Mouse (Mus musculus): ENCODE results near the gene Dffb. TPM values are rescaled to one million over a fixed set of nuclear protein-coding genes. Genes with fewer than 3 reads are reported as not detected.
"Not testable (repeated sequence)": the region's sequence is repeated elsewhere in the genome, so short reads cannot be mapped to it uniquely, and the experiment has no call there.

Dffb gene
- polyA plus RNA-seq, 1 experiment from 2014 or later, result 9.6 TPM

GRCm38 (mm10) chr4:153922090-153922489 is 52.8 kb downstream of the Dffb start:
- not testable (repeated sequence) for H3K9me3 ChIP-seq (ENCODE audit: control insufficient read depth, low read length); H3K27ac ChIP-seq (ENCODE audit: low read depth, low read length); H3K4me1 ChIP-seq (ENCODE audit: control insufficient read depth, insufficient read depth, low read depth, low read length); H3K36me3 ChIP-seq (ENCODE audit: control insufficient read depth, insufficient read depth, low read length); H3K9ac ChIP-seq (ENCODE audit: low read depth, low read length); H3K27me3 ChIP-seq (replicated peaks; ENCODE audit: control insufficient read depth, insufficient read depth, low read length); H3K4me3 ChIP-seq (ENCODE audit: low read length); H3K4me2 ChIP-seq (ENCODE audit: low read length); ATAC-seq
- 27% methylated on average over 4 of the region's 4 CpGs for WGBS

- ATAC-seq, result no peak
- no peak overlapping the region for H3K27ac ChIP-seq (ENCODE audit: low read depth, low read length)
- 55% methylated on average over 9 of the region's 9 CpGs for WGBS
Measured at GRCm38 (mm10) chr4:153920517-153921233, 54.3 kb downstream of the Dffb start.

DNA sequence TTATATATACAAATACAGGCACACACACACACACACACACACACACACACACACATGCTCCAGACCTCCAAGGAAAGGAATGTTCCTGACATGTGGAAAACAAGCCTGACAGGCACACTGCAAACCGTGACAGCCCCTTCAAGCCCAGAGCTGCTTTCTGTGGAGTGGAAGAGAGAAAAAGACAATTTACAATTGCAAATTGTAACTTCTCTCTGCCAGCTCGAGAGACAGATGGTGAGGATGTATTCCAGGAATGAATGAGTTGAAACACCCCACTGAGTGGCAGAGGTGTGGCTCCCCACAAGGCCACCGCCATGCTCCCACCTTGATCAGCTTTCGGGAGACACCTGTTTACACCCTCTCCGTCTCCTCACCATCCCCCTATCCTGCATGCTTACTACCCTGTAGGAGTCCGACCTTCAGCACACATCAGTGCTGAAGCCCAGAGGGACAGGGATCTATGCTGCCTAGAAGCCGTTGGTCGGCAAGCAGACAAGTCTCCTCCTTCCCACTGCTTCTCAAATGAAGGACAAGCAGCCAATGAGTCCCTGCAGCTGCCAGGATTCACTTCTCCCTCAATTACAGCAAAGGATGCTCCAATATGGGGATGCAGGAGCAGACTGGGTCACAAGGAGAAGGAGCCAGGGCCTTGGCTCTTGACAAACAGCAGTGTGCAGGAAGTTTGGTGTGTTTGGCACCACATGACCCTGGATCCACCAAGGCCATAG is 57.0 kb downstream of the Dffb start:
- no peaks in the 10 kb centered on the region; the same call in 1 of the 2 replicates for H3K4me1 ChIP-seq (ENCODE audit: control insufficient read depth, insufficient read depth, low read depth, low read length)
- no peak for ATAC-seq
- no peaks in the 10 kb centered on the region for H3K27me3 ChIP-seq (replicated peaks; ENCODE audit: control insufficient read depth, insufficient read depth, low read length)
- no peak overlapping the region for H3K4me2 ChIP-seq (ENCODE audit: low read length)
- no peak overlapping the region for H3K4me3 ChIP-seq (ENCODE audit: low read length)
- 47% methylated on average over 8 of the region's 8 CpGs for WGBS
- no peak overlapping the region for H3K9ac ChIP-seq (ENCODE audit: low read depth, low read length)
- no peaks in the 10 kb centered on the region for H3K36me3 ChIP-seq (ENCODE audit: control insufficient read depth, insufficient read depth, low read length)
- H3K9me3 ChIP-seq (ENCODE audit: control insufficient read depth, low read length), result no peaks in the 10 kb centered on the region
- 0 out of 2 replicates have a peak overlapping the region, but pooled peaks have one; percentile 2 for H3K27ac ChIP-seq (ENCODE audit: low read depth, low read length)

More at GRCm38 (mm10) chr4:153920517-153921233, 54.3 kb downstream of the Dffb start:
- no peaks in the 10 kb centered on the region for H3K36me3 ChIP-seq (ENCODE audit: control insufficient read depth, insufficient read depth, low read length)
- H3K4me3 ChIP-seq (ENCODE audit: low read length), result no peak overlapping the region
- no peaks in the 10 kb centered on the region; the same call in 1 of the 2 replicates for H3K4me1 ChIP-seq (ENCODE audit: control insufficient read depth, insufficient read depth, low read depth, low read length)
- no peaks in the 10 kb centered on the region for H3K9me3 ChIP-seq (ENCODE audit: control insufficient read depth, low read length)
- no peak overlapping the region for H3K4me2 ChIP-seq (ENCODE audit: low read length)
- H3K9ac ChIP-seq (ENCODE audit: low read depth, low read length), result no peak overlapping the region
- no peaks in the 10 kb centered on the region for H3K27me3 ChIP-seq (replicated peaks; ENCODE audit: control insufficient read depth, insufficient read depth, low read length)

Other genes with a start within 250 kb of the Dffb start
- 53.5 and 55.5 TPM in 2 replicates for gene A430005L14Rik, start 17.9 kb downstream of the Dffb start, polyA plus RNA-seq (2015; fragmentation: Nextera tagmentation; extraction: Ambion mirVana)
- 16.5 and 17.1 TPM in 2 replicates for gene Cep104, start 68 bp upstream of the Dffb start, polyA plus RNA-seq (2015; fragmentation: Nextera tagmentation; extraction: Ambion mirVana)
- gene Lrrc47, start 36.6 kb upstream of the Dffb start, polyA plus RNA-seq (2015; fragmentation: Nextera tagmentation; extraction: Ambion mirVana), result 12.8 and 15.8 TPM in 2 replicates
- 13.9 and 14.9 TPM in 2 replicates for gene Smim1, start 51.1 kb upstream of the Dffb start, polyA plus RNA-seq (2015; fragmentation: Nextera tagmentation; extraction: Ambion mirVana)
- not detected in 2 replicates for gene Ccdc27, start 67.6 kb upstream of the Dffb start, polyA plus RNA-seq (2015; fragmentation: Nextera tagmentation; extraction: Ambion mirVana)
- gene Trp73, start 165.1 kb upstream of the Dffb start, polyA plus RNA-seq (2015; fragmentation: Nextera tagmentation; extraction: Ambion mirVana), result 0.84 and 1.3 TPM in 2 replicates
- 45.2 and 45.4 TPM in 2 replicates for gene Wrap73, start 167.2 kb upstream of the Dffb start, polyA plus RNA-seq (2015; fragmentation: Nextera tagmentation; extraction: Ambion mirVana)
- gene Tprgl, start 185.5 kb upstream of the Dffb start, polyA plus RNA-seq (2015; fragmentation: Nextera tagmentation; extraction: Ambion mirVana), result 227 and 242 TPM in 2 replicates
- gene Megf6, start 195.6 kb upstream of the Dffb start, polyA plus RNA-seq (2015; fragmentation: Nextera tagmentation; extraction: Ambion mirVana), result 10.3 and 11.0 TPM in 2 replicates

All from hindbrain, embryonic 16.5 days (tissue).